Mouse (Mus musculus) forebrain, postnatal 0 days (tissue): ENCODE results near the gene Mtx3. TPM values are rescaled to one million over a fixed set of nuclear protein-coding genes. Genes with fewer than 3 reads are reported as not detected.

Experiments used
- ATAC-seq: fragments of 200-750 bp; cut with Nextera tagmentation; 2 replicates; pipeline ENCODE4 v1.8.0; 2017; ENCODE audit warnings: mild to moderate bottlenecking, moderate library complexity
- DNase-seq: peaks from one replicate; pipeline ENCODE4 v3.0.0-alpha.2; 2015
- H3K27ac ChIP-seq: fragments of 300-500 bp; sonication (generic); 2 replicates; pipeline ENCODE4 v1.5.1; 2014; ENCODE audit warnings: low read depth, mild to moderate bottlenecking, antibody characterized with exemption, low read length, moderate library complexity, mixed read lengths
- H3K27me3 ChIP-seq: fragments of 300-500 bp; sonication (generic); 2 replicates; pipeline ENCODE4 v1.6.1; 2014; ENCODE audit warnings: mild to moderate bottlenecking, low read length, mixed read lengths; ENCODE audit not compliant: insufficient read depth
- H3K36me3 ChIP-seq: fragments of 300-500 bp; sonication (generic); 2 replicates; pipeline ENCODE4 v1.6.1; 2014; ENCODE audit warnings: mild to moderate bottlenecking, moderate library complexity; ENCODE audit not compliant: insufficient read depth
- H3K4me1 ChIP-seq: fragments of 300-500 bp; sonication (generic); 2 replicates; pipeline ENCODE4 v1.6.1; 2014; ENCODE audit warnings: antibody characterized with exemption; ENCODE audit not compliant: insufficient read depth
- H3K4me2 ChIP-seq: fragments of 300-500 bp; sonication (generic); 2 replicates; pipeline ENCODE4 v1.6.1; 2014; ENCODE audit warnings: low read depth, mild to moderate bottlenecking, moderate library complexity
- H3K4me3 ChIP-seq: fragments of 300-500 bp; sonication (generic); 2 replicates; pipeline ENCODE4 v1.5.1; 2014; ENCODE audit warnings: low read depth, low read length, mixed read lengths
- H3K9ac ChIP-seq: fragments of 300-500 bp; sonication (generic); 2 replicates; pipeline ENCODE4 v1.6.1; 2014; ENCODE audit warnings: mild to moderate bottlenecking
- H3K9me3 ChIP-seq: fragments of 300-500 bp; sonication (generic); 2 replicates; pipeline ENCODE4 v1.6.1; 2016; ENCODE audit warnings: low read length
- CTCF ChIP-seq: sonication (generic); IDR thresholded peaks from 2 replicates; pipeline ENCODE4 v1.5.1; 2016; ENCODE audit warnings: antibody characterized with exemption, control low read depth, low read depth
- WGBS: fragments of 180-500 bp; shearing (Covaris S2); extraction: QIAGEN DNeasy Blood & Tissue Kit; methylation state at CpG from one replicate; pipeline ENCODE4 v1.1.7; 2014; 5-methylcytosine and 5-hydroxymethylcytosine counted together
- polyA plus RNA-seq: library from polyadenylated mRNA; unstranded; fragments of >200 nt; fragmentation: Nextera tagmentation; extraction: Ambion mirVana; gene quantifications from 2 replicates; pipeline ENCODE4 v1.2.1, GENCODE M21; 2015
- total RNA-seq: library from RNA; depleted of rRNA; stranded (reverse); fragments of >200 nt; gene quantifications from 2 replicates; pipeline ENCODE4 v1.2.3, GENCODE M21; 2014; rRNA removed

Mtx3 gene
- total and polyA plus RNA-seq, 2 experiments from 2014 or later = 2.5 to 23.8 TPM

DNA sequence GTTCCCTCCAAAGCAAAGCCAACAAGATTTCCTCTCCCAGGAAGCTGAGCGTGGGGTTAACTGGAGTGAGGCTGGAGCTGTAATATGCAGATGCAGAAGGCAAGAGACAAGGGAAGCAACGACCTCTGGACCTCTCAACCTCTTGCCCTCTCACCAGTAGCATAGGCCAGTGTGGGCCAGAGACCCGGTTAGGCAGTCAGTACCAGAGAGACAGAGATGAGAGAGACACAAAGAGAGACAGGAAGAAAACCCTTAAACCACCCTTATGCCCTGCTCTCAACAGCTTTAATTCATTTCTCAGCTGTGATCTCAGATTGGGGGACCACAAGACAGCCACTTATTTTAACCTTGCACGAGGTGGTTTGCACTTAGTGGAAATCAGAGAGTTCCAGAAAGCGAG lies 62.8 kb downstream of the Mtx3 start:
- ATAC-seq = no peak
- Histone ChIP-seq H3K4me1 (no peaks in the 10 kb centered on the region), H3K9ac (no peak overlapping the region), H3K9me3 (no peaks in the 10 kb centered on the region), H3K27me3 (no peaks in the 10 kb centered on the region), H3K27ac (no peak overlapping the region), H3K36me3 (no peaks in the 10 kb centered on the region), H3K4me3 (no peak overlapping the region), H3K4me2 (no peak overlapping the region)
- no peak for TF ChIP-seq CTCF
- 62% methylated on average over 5 of the region's 5 CpGs for WGBS
- DNase-seq = no peak

Other genes with a start within 250 kb of the Mtx3 start
- gene Serinc5, start 233.7 kb upstream of the Mtx3 start, total RNA-seq = 31.1 and 41.7 TPM in 2 replicates
- 9.0 and 11.5 TPM in 2 replicates for gene Serinc5, start 233.7 kb upstream of the Mtx3 start, polyA plus RNA-seq
- gene Thbs4, start 49.9 kb upstream of the Mtx3 start, total RNA-seq = 0.24 and 0.46 TPM in 2 replicates
- gene Thbs4, start 49.9 kb upstream of the Mtx3 start, polyA plus RNA-seq = 0.58 and 0.96 TPM in 2 replicates